ENCODE assay signal across 8 mouse cellular contexts in genomic region chr9:66069583-66069982, GRCm38 (mm10). TPM values are rescaled to one million over a fixed set of nuclear protein-coding genes. Genes with fewer than 3 reads are reported as not detected.
DNase-seq lines count a peak whose midpoint lies in the region; ATAC-seq lines count a peak whose summit lies in the region.

Snx22 (minus strand) TSS chr9:66069719.

- H3K9me3 ChIP-seq in intestine, embryonic 16.5 days (ENCODE audit: control insufficient read depth, low read length), result no peaks in the 10 kb centered on the region
- no peaks in the 10 kb centered on the region for H3K9me3 ChIP-seq in limb, embryonic 12.5 days
- H3K9me3 ChIP-seq in midbrain, embryonic 13.5 days, result no peaks in the 10 kb centered on the region

- H3K4me2 ChIP-seq in intestine, embryonic 16.5 days (ENCODE audit: low read depth, low read length), result peak within 1 kb of the TSS; percentile 99
- H3K4me2 ChIP-seq in limb, embryonic 12.5 days, result peak within 1 kb of the TSS; percentile 91
- H3K4me2 ChIP-seq in midbrain, embryonic 13.5 days (replicated peaks), result peak within 1 kb of the TSS; percentile 75

- no peak within 1 kb of the TSS for H3K27ac ChIP-seq in intestine, embryonic 16.5 days (ENCODE audit: low read length)
- no peak within 1 kb of the TSS for H3K27ac ChIP-seq in limb, embryonic 12.5 days
- no peak within 1 kb of the TSS for H3K27ac ChIP-seq in midbrain, embryonic 13.5 days

- peak within 1 kb of the TSS; percentile 47 for H3K9ac ChIP-seq in intestine, embryonic 16.5 days (ENCODE audit: low read depth, low read length)
- H3K9ac ChIP-seq in limb, embryonic 12.5 days (replicated peaks), result peak within 1 kb of the TSS; percentile 63
- peak within 1 kb of the TSS; percentile 67 for H3K9ac ChIP-seq in midbrain, embryonic 13.5 days (replicated peaks)

- H3K27me3 ChIP-seq in intestine, embryonic 16.5 days (replicated peaks; ENCODE audit: control insufficient read depth, insufficient read depth, low read length), result peaks cover 11% of the 10 kb centered on the region
- peaks cover 43% of the 10 kb centered on the region for H3K27me3 ChIP-seq in limb, embryonic 12.5 days
- H3K27me3 ChIP-seq in midbrain, embryonic 13.5 days, result peaks cover 49% of the 10 kb centered on the region

- peak within 1 kb of the TSS; percentile 54 for H3K4me3 ChIP-seq in intestine, embryonic 16.5 days (ENCODE audit: low read length)
- peak within 1 kb of the TSS; percentile 55 for H3K4me3 ChIP-seq in limb, embryonic 12.5 days (replicated peaks)
- H3K4me3 ChIP-seq in midbrain, embryonic 13.5 days (replicated peaks), result peak within 1 kb of the TSS; percentile 49

- WGBS in intestine, embryonic 16.5 days, result under 1% methylated on average over 22 of the region's 22 CpGs
- WGBS in limb, embryonic 12.5 days, result 1% methylated on average over 22 of the region's 22 CpGs
- WGBS in midbrain, embryonic 13.5 days, result 1% methylated on average over 22 of the region's 22 CpGs

- H3K36me3 ChIP-seq in intestine, embryonic 16.5 days (ENCODE audit: control insufficient read depth, insufficient read depth, low read length), result peaks cover 19% of the 10 kb centered on the region; the same call in 1 of the 2 replicates
- peaks cover 28% of the 10 kb centered on the region for H3K36me3 ChIP-seq in limb, embryonic 12.5 days
- H3K36me3 ChIP-seq in midbrain, embryonic 13.5 days, result peaks cover 27% of the 10 kb centered on the region

- peaks cover 7% of the 10 kb centered on the region; the same call in 1 of the 2 replicates for H3K4me1 ChIP-seq in intestine, embryonic 16.5 days (ENCODE audit: control insufficient read depth, insufficient read depth, low read length)
- peaks cover 11% of the 10 kb centered on the region for H3K4me1 ChIP-seq in limb, embryonic 12.5 days (replicated peaks)
- H3K4me1 ChIP-seq in midbrain, embryonic 13.5 days (replicated peaks), result peaks cover 21% of the 10 kb centered on the region

- peak; percentile 95 for DNase-seq in adrenal gland, postnatal 14 days
- DNase-seq in embryo, embryonic 9.5 days (ENCODE audit: extremely low spot score), result peak; percentile 86
- DNase-seq in gastrocnemius, postnatal 4 days (ENCODE audit: low spot score in 2 of 2), result peak; percentile 63 to 77
- peak; percentile 52 for DNase-seq in skeletal muscle tissue, adult 2 months (ENCODE audit: low read depth, low spot score)
- no peak for DNase-seq in adipocyte (ENCODE audit: low spot score)

- peak; percentile 98 for ATAC-seq in intestine, embryonic 16.5 days
- ATAC-seq in limb, embryonic 12.5 days (ENCODE audit: insufficient number of reproducible peaks, insufficient read depth, low FRiP score, low TSS enrichment, low read depth), result peak; percentile 39; the same call in 1 of the 2 replicates
- peak; percentile 75 for ATAC-seq in midbrain, embryonic 13.5 days

RNA-seq across cellular contexts. Expression of gene Snx22, which starts in this region (rescaled TPM):
- total RNA-seq in adrenal gland, postnatal 14 days (2021), result 1.2 and 2.3 TPM in 2 replicates
- total RNA-seq in gastrocnemius, postnatal 4 days (2021), result under 1 TPM; 0.52 to 0.83 TPM
- polyA plus RNA-seq in intestine, embryonic 16.5 days (2015; fragmentation: Nextera tagmentation; extraction: Ambion mirVana), result 1.2 and 1.9 TPM in 2 replicates
- polyA plus RNA-seq in limb, embryonic 12.5 days (2016; fragmentation: Nextera tagmentation; extraction: Ambion mirVana), result 4.6 and 4.9 TPM in 2 replicates
- 4.0 and 4.9 TPM in 2 replicates for polyA plus RNA-seq in midbrain, embryonic 13.5 days (2015; fragmentation: Nextera tagmentation; extraction: Ambion mirVana)

Comparison
In these comparisons a context has a peak if more than half of its experiments do, and no peak if none do; other contexts are left out.
1. Peak in DNase-seq in gastrocnemius, postnatal 4 days; RNA of the gene not detected or under 1 TPM.
2. ATAC-seq: peak in every context shown above with its lines; median percentile 98 in intestine, embryonic 16.5 days; 75 in midbrain, embryonic 13.5 days; 39 in limb, embryonic 12.5 days.